Mouse (Mus musculus) E14TG2a.4 (cell line): ENCODE results near the gene Clp1.

Experiments
- CTCF ChIP-seq: conservative IDR thresholded peaks from 2 replicates; pipeline ENCODE4 v1.5.1; 2014; ENCODE audit warnings: low read length
- NANOG ChIP-seq: IDR thresholded peaks from 2 replicates; pipeline ENCODE4 v1.6.1; 2014; ENCODE audit warnings: borderline replicate concordance, low read length, mixed read lengths

- no peak for TF ChIP-seq CTCF
- TF ChIP-seq NANOG: no peak
These were observed 7.3 kb upstream of the Clp1 start for GRCm38 (mm10) chr2:84734351-84734864.
